Mouse (Mus musculus) adrenal gland, adult 18-20 months (tissue): Measurements from ENCODE around the gene Ppfibp1. TPM values are rescaled to one million over a fixed set of nuclear protein-coding genes. Genes with fewer than 3 reads are reported as not detected.

Experiments
- DNase-seq, 2 experiments: peaks; one replicate each; pipeline ENCODE4 v3.0.0; 2021 to 2022; ENCODE audit warnings: low spot score in 2 of 2
- total RNA-seq, 2 experiments: library from RNA; stranded (reverse); gene quantifications; 1 replicate in 1 of 2; 2 replicates in 1 of 2; pipeline ENCODE4 v1.2.3; 2021

Gene Ppfibp1
- total RNA-seq, 2 experiments from 2014 or later, result 72.0 to 88.3 TPM

DNA sequence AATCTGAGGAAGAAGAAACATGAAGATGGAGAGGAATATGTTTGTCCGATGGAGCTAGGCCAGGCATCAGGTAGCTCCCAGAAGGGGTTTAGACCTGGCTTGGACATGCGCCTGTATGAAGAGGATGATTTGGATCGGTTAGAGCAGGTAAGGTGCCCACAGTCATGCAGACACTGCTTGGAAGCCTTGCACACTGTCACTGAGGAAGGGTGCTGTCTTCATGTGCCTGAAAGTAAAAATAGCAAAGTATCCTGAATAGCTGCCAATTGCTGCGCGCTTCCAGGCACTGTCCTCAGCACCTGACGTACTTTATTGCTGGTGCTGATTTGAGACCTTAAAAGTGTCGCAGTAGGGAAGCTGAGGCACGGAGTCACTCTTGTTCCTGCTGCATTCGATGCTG lies 141.3 kb downstream of the Ppfibp1 start:
- DNase-seq, result no peak

DNA sequence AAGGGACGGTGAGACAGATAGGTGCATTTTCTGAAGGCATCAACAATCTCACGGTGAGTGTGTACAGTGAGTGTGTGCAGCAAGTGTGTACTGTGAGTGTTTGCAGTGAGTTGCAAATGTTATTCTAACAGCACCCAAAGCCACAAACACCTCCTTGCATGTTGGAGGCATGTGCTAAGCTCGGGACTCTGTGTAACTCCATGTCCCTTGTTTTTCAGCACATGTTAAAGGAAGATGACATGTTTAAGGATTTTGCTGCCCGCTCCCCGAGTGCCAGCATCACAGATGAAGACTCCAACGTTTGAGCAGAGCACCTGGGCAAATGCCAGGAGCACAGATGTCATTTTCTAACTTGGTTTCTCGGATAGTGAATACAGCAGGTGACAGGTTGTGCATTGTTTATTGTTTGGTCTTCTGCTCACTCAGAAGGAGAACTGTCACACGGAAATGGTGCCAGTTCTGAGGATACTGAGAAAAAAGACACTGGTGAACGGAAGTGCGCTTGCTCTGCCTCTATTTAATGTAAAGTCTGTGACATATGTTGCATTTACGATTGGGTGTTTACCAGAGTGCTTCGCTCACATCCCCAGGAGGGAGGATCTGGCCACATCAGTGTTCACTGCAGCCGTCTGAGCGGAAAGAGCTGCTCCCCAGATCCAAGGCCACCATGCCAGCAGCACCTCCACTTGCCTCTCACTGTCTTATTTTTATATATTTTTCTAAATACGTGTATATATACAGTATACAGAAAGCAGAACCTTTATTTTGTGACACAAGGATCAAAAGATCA lies 142.0 kb downstream of the Ppfibp1 start:
- DNase-seq, result no peak

DNA sequence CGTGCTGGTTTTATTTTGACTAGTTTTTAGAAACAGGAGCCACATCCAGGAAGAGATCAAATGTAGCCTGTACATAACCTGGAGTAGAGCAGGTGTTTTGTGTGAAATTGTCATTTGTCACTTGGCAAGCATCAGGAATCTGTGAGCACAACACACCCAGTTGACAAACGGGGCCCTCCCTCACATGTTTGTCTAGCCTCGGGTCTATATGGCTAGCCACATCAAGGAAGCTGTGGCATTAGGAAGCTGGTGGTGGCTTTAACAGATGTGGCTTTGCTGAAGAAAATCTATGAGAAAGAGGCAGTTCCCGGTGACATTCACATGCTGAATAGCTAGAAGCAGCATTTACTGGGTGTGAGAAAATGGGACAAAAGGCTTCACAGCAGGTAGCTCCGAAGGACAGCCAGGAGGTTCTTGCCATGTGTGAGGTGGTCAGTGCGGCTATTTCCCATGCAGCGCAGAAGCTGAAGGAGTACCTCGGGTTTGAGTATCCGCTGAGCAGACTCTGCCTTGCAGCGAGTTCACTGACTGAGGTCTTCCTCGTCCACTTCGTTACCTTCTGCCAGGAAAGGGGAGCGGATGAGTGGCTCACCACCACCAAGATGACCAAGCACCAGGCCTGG lies 144.1 kb downstream of the Ppfibp1 start, which contains the start of gene Rep15:
Rep15 (plus strand) TSS at position 282 of the 623 bp plus-strand sequence.
- DNase-seq, result no peak

DNA sequence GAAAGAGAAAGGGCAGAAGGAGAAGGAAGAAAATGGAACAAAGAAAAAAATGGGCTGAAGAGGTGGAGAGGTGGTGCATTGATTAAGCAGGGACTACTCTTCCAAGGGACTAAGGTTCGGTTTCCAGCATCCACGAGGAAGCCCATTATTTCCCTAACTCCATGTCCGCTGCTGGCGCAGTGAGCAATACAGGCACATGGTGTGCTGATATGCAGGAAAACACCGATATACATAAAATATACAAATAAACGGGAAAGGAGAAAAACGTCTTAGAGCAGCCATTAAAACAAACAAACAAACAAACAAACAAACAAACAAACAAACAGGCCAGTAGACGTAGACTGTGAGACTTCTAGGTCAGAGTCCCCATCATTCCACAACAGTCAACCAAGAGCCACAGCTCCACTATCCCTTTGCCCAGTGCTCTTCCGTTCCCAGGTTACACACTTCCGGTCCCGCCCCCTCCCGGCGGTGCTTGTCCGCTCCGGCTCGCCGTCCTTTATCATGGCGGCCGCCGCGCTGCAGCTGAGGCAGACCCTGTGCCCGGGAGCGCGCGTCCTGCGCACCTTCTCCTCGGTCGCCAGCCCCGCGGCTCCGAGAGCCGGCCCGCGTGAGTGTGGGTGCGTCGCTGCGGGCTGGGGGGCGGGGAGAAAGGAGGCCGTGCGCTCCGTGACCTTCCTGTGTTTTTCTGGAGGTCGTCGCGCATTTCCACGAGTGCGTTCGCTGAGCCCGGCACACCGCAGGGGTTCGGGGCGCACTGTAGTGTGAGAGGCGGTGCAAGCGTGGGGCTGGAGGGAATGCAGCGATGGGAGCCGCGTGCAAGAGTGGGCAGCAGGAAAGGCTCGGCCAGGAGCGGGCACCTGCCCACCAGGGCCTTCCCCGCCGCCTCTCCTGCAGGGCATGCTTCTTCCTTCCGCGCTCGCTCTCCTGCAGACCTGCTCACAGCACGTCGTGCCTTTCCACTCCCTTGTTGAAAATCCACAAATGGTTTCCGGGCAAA lies 154.3 kb downstream of the Ppfibp1 start, which contains the start of gene Mrps35:
Mrps35 (plus strand) TSS at position 474 of the 1,000 bp plus-strand sequence.
- peak; percentile 90 to 92 for DNase-seq

DNA sequence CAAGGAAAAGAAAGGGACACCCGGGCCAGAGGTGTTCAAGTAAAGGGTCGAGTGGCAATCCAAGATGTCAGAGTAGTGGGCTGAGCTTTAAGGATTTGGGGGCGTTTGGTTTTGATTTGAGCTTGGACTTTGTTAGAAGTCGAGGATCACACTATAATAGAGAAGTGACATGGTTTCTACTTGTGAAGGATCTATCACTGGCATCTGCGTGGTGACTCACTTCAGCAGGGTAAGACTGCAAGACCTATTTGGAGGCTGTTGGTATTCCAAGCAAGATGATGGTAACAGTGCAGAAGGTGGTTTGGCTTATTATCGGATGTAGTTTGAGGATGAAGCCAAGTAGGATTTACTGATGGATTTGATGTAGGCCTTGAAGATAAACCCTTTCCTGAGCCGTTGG lies 155.3 kb downstream of the Ppfibp1 start:
- no peak for DNase-seq

DNA sequence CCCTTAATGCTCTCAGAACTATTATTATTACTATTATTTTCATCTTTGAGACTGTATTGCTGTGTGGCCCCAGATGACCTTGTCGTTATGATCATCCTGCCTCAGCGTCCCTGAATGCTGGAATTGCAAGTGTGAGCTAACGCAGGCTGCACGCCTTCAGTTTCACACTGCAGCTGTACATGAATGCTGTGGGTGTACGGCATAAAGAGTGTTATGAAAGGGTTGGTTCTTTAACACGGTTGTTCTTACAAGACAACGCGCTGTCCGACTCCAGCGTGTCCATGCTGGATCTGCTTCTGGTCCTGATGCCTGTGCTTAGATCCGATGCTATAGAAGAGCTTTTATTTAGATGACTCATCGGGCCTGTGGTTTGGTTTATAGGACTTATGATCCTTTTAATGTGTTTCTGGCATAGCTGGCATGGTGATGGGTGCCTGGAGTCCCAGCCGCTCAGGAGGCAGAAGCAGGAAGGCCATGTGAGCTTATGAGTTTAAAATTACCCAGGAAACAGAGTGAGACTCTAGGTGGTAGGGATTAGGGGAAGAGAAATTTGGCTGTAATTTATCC lies 161.0 kb downstream of the Ppfibp1 start:
- no peak for DNase-seq

DNA sequence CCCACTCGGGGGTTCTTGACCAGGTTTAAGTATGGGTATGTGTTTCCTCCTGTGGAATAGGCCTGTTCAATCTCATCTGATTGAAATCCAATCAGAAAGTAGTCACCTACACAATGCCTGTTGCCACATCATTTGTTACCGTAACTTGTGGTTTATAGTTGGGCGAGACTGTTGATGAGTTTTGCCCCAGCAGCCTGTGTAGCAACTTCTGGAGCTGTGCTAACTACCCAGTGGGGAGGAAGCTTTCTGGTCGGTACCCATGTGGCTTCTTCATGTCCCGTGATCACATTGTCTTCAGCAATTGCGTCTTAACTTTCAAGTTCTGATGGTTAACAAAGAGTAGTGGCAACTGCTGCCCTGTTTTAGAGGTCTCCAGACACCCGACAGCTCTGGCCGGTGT lies 163.4 kb downstream of the Ppfibp1 start:
- DNase-seq, result no peak

DNA sequence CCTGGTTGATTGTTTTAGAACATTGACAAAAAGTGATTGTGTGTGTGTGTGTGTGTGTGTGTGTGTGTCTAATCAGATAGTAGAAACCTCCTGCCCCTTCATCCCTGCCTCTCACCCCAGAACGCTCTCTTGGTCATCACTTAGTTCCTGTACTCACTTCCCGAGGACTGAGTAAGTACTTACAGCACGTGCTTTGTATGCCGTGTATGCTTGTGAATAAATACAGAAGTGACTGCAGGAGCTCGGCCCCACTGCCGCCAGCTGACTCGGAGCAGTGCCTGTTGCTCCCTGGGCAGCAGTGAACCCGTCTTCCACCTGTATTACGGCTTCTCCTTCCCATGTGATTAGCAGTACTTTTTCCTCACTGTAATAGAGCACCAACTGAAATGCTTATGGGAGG lies 164.2 kb downstream of the Ppfibp1 start:
- DNase-seq, result no peak

DNA sequence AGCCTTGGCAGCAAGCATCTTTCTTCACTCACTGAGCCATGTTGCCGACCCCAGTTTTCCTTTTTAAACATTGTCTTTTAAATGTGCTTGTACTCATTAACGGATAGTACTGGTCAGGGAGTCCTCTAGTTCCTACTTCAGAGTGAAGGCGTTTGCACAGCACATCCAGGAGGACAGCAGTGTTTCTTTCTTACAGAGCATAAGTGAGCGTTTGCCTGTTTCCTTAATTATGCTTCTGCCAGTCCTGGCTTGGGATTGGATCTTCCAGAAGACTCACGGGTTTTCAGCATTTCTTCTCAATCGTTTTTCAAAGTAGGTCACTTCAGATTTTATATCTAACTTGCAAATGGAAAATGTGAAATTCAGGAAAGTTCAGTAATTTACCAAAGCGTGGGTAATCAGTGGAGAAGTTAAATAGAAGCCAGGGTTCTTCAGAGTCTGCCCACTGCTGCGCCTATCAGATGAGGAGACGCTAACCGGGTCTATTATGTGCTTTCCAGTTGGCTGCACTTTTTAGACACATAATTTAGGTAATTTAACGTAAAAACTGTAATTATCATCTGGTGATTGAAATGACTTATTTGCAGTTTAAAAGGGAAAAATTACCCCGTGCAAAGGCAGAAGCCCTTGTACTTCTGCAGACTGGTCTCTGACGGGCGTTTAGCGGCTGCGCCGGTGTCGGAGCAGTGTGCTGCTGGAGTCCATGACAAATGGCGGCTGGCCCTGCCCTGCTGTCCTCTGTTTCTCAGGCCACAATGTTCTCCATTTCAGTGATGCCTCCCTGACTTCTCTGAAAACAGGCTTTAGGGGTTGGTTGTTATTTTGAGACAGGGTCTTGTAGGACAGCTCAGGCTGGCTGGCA lies 165.7 kb downstream of the Ppfibp1 start:
- DNase-seq, result no peak

DNA sequence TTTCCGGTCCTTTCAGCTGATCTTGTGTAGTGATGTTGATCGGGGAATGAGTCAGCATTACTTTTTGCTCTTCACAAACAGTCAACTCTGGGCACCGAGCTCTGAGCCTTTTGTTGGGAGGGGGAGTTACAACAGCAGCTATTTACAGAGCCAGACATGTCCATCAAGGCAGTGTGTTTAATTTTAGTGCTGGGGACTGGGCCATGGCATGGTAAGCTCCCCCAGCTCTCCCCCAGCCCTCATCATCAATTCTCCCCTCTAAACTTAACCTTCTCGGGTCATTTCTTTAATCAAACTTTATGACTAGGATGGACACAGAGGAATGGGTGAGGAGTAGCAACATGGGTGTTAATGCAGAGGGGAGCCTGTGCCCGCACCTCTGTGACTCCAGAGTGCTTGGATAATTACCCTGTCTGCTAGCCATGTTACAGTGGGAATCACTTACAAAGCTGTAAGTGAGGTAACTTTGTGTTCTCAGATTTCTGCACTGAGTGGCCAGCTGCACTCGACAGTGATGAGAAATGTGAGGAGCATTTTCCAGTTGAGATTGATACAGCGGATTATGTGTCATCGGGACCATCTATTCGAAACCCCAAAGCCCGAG lies 167.2 kb downstream of the Ppfibp1 start:
- no peak for DNase-seq

DNA sequence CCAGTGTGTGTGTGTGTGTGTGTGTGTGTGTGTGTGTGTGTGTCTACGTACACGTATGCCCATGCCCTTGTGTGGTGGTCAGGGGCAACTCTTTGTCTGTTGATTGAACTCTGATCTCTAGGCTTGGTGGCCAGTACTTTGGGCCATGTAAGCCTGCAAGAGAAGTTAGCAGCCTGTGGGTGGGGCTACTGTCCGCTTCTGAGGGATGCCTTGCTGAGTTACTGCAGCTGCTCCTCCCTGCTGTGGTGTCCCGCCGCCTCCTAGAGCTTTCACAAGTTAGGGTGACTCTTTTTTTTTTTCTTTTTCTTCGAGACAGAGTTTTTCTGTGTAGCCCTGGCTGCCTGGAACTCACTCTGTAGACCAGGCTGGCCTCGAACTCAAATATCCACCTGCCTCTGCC lies 171.0 kb downstream of the Ppfibp1 start:
- DNase-seq, result no peak

DNA sequence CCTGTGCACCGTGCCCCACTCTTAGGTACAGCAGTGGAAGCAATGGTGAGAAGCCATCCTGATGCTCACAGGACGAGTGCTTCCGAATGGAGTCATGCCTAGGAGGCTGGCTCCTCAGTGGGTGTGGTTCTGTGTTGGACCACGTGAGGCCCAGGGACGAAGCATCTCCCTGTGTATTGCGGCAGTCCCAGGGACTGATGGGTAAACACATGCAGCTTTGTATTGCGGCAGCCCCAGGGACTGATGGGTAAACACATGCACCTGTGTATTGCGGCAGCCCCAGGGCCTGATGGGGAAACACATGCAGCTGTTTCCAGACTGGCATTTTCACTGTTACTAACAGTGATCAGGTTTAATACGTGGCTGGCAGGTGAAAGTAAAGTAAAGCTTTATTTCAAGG lies 173.3 kb downstream of the Ppfibp1 start:
- DNase-seq, result no peak

DNA sequence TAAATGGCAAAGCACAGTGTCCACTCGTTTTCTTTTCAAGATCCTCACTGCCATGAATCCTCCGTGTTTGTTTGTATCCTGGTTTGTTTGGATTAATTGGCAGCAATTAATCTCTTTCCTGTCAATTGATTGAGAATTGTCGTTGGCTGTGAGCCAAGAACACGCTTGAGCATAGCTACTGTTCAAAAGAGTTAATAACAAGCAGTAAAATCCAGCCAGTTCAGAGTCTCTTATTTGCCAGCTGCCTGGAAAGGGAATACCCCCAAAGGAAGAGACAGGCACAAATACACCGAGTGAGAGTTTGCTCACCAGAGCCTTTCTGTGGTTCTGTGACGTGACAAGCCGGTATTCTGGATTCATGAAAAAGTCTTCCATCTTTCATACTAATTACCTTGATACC lies 173.7 kb downstream of the Ppfibp1 start:
- no peak for DNase-seq

DNA sequence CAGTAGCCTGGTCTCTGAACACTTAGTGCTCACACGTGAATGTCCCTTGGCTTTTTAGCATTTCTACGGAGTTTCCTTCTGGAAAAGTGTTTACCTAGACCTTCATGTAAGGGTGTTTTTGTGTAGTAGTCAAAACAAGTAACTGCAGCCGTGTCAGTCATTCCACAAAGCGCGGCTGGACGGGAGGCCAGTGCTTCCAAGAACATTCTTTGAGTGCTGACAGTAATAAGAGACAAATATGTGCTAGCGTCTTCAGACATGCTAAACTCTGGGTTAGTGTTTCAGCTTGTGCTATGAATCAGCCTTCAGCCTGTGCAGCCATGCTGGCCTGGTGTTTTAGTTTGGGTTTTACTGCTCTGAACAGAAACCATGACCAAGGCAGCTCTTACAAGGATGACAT lies 174.4 kb downstream of the Ppfibp1 start:
- DNase-seq, result no peak

DNA sequence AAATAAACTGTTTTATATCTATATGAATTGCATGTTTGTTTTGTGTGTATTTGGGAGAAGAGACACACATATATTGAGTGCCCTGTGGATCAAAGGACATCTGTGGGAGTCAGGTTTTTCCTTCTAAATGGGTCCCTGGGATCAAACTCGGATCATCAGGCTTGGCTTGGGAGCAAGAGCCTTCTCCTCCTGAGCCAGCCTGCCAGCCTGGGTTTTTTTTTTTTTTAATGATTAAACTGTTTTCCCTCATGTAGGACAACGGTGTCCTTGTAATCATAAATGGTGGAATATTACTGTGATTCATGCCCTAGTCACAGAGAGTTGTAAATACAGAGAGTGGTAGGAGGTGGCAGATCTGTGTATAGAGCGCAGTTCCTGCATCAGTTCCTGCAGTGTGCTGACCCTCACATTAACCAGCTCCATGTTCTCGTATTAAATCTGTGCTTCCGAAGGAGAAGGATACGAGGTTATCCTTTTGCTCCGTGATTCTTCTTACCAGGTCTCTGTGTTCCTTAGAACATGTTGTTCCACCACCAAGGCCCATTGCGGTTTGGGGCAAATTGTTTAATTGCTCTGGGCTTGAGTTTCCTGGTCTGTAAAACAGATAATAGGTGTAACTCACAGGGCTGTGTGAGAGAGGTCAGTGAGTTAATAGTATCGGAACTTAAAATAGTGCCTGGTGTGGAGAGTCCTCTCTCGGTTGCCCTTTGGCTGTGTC lies 176.1 kb downstream of the Ppfibp1 start:
- peak in 1 of 2 experiments; percentile 4 for DNase-seq

DNA sequence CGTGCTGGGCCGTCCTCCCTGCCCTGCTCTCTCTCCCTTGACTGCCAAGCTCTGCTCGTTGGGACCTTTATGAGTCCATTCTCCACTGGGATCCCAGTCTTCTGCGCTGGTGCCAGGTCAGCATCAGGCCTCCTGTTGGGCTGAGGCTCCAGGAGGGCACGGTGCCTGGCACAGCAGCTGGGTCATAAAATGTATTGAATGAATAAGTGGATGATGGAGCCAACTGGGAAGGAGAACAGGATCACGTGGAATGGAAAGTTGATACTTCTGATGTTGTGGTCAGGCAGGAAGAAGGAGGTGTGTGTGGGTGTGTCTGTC lies 176.6 kb downstream of the Ppfibp1 start:
- DNase-seq, result no peak

DNA sequence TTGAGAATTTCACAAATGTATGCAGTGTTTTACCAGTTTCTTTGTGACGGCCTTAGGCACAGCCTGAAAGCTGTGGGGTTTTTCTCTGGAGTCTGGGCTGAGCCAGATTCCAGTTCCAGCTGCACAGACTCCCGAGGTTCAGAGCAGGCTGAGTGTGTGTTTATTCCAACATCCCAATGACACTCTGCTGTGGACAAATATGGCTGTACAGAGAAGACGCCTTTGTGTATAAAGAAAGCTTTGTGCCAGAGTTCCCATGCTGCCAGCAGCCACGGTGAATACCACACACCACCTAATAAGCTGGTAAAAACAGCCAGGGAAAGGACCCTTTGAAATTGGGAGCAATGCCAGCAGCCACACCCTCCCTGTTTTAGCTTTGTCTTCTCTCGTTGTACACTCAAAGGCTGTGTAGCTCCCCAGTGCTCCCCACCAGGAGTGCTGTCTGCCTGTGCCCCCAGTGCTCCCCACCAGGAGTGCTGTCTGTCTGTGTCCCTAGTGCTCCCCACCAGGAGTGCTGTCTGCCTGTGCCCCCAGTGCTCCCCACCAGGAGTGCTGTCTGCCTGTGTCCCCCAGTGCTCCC lies 187.6 kb downstream of the Ppfibp1 start:
- no peak for DNase-seq

DNA sequence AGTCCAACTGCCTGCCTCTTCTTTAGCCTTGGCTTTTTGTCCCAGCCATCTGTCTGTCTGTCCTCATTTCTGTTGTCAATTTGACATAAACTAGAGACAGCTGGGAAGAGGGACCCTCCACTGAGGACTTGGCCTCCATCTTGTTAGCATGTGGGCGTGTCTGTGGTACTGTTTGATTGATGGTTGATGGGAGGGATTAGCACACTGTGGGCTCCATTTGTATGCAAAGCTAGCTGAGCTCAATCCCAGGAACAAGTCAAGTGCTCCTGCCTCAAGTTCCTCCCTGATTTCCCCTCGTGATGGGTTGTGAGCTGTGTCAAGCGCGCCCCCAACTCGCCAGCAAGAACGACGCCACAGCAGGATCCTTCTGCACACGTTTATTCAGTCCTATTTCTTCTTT lies 188.6 kb downstream of the Ppfibp1 start:
- no peak for DNase-seq

DNA sequence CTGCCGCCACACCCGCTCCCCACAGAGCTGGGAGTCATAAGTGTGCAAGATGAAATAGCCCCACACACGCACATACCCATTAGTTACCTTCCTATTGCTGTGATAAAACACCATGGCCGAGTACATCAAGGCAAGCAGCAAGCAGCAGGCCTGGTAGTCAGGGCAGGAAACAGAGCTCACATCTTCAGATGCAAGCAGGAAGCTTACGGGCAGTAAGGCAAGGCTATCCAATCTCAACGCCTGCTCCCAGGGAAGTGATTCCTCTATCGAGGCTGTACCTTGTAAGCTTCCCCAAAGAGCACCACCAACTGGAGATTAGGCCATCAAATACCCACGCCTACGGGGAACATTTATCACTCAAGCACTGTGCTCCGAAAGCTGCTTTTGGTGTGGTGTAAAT lies 191.6 kb downstream of the Ppfibp1 start:
- DNase-seq, result no peak
